Mouse (Mus musculus) erythroblast, embryonic 14.5 days (primary cell): Measurements from ENCODE around the gene Synpo2. TPM values are rescaled to one million over a fixed set of nuclear protein-coding genes. Genes with fewer than 3 reads are reported as not detected.

Source experiments
- H3K27me3 ChIP-seq: 2 replicates; pipeline ENCODE4 v1.6.1; 2012; ENCODE audit warnings: inconsistent platforms; ENCODE audit not compliant: control insufficient read depth
- H3K36me3 ChIP-seq: 2 replicates; pipeline ENCODE4 v1.6.1; 2012; ENCODE audit warnings: mild to moderate bottlenecking, inconsistent platforms; ENCODE audit not compliant: control insufficient read depth
- H3K4me1 ChIP-seq: 2 replicates; pipeline ENCODE4 v1.6.1; 2012; ENCODE audit warnings: inconsistent platforms; ENCODE audit not compliant: control insufficient read depth
- H3K4me3 ChIP-seq: replicated peaks from 2 replicates; pipeline ENCODE3; 2012; ENCODE audit warnings: moderate library complexity, mild to moderate bottlenecking, inconsistent platforms
- H3K9me3 ChIP-seq: 2 replicates; pipeline ENCODE4 v1.6.1; 2012; ENCODE audit warnings: low read length, inconsistent platforms, mixed read lengths; ENCODE audit not compliant: control insufficient read depth
- GATA1 ChIP-seq: IDR thresholded peaks from 2 replicates; pipeline ENCODE4 v1.6.1; 2012; ENCODE audit warnings: low read length, inconsistent platforms, mixed read lengths
- TAL1 ChIP-seq: IDR thresholded peaks from 3 replicates; pipeline ENCODE4 v1.6.1; 2012; ENCODE audit warnings: low read length, inconsistent platforms, mixed read lengths
- polyA plus RNA-seq: library from polyadenylated mRNA; stranded (reverse); fragments of >175 nt; gene quantifications from 2 replicates; pipeline ENCODE4 v1.2.3, GENCODE M21; 2012

The Synpo2 gene
- polyA plus RNA-seq, 1 experiment = not detected

DNA sequence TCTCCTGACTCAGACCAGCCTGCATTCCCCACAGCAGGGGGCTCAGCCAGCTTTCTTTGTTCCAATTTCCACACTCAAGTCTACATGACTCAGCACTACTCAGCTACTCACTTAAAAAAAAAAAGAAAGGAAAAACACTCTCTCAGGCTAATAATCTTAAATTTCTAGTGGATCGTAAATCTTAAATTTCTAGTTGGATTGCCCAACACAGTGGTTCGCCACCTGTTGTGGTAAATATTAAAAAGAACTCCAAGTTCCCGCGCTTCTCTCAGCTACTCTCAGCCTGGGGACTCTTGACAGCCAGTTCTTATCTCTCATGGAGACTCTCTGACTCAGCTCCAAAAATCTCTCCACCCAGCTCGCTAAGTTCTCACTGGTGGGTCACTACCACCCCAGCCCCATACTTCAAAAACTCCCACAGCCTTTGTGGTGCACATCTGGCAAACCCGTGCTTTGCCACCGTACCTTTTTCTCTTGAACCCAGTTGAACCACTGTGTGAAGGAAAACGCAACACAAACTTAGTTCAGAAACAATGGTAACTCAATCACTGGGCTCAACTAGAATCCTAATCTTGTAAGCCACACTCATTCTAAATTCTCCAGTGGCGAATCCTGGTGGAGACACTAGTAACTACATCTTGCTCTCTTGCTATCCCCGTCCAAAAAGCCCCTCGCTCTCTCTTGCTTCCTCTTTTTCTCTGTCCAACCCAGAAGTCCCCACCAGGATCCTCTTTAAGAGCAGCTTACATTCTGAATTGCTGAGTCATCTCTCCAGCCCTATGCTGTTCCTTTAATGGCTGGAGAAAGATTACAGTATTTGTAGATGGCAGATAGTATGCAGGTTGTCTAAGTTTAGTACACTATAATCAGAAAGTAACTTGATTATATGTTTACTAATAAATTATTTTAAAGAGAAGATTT, 20.5 kb upstream of the Synpo2 start:
- Histone ChIP-seq H3K4me1 (peaks cover 6% of the 10 kb centered on the region), H3K36me3 (no peaks in the 10 kb centered on the region), H3K4me3 (no peak overlapping the region), H3K27me3 (no peaks in the 10 kb centered on the region), H3K9me3 (no peaks in the 10 kb centered on the region)
- no peak for TF ChIP-seq GATA1
- TF ChIP-seq TAL1 = no peak

DNA sequence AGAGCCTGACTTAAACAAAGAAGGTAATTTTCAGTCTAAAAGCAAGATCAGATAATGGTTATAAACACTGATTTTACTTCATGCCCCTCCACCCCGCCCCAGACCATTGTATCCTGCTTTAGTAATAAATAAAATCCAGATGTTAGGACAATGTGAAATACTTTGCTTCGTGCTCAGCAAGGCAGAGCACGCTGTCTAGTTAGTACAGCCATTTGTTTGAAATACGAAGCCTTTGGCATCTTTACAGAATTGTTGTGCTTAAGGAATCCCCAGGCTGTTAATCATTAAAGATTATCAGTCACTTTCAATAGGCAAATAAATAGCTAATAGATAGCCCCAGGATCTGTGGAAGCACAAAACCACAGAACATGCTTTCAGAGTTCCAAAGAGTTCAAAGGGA, 9.7 kb upstream of the Synpo2 start:
- H3K9me3 ChIP-seq = no peaks in the 10 kb centered on the region
- H3K4me1 ChIP-seq = no peaks in the 10 kb centered on the region
- TF ChIP-seq TAL1 (no peak), GATA1 (no peak)
- H3K36me3 ChIP-seq = no peaks in the 10 kb centered on the region
- H3K27me3 ChIP-seq = no peaks in the 10 kb centered on the region
- no peak overlapping the region for H3K4me3 ChIP-seq

DNA sequence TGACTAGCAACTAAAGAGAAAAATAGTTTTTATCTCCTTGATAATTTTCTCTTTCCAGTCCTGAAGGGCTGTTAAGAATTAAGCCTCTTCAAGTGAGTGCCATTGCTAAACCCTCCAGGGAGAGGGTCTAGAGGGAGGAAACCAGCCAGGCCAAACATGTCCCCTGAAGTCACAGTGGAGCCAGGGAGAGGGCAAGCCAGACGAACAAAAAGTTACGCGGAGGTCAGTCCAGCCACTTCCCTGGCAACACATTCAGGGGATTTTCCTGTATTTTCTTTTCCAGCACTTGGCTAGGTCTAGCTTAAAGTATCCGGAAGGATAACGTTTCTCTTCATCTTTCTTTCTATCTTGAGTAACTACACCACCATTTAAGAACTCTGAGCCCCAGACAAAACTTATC, 8.4 kb upstream of the Synpo2 start:
- Histone ChIP-seq H3K36me3 (no peaks in the 10 kb centered on the region), H3K4me1 (no peaks in the 10 kb centered on the region), H3K4me3 (no peak overlapping the region), H3K9me3 (no peaks in the 10 kb centered on the region), H3K27me3 (no peaks in the 10 kb centered on the region)
- TF ChIP-seq TAL1 = no peak
- TF ChIP-seq GATA1 = no peak

DNA sequence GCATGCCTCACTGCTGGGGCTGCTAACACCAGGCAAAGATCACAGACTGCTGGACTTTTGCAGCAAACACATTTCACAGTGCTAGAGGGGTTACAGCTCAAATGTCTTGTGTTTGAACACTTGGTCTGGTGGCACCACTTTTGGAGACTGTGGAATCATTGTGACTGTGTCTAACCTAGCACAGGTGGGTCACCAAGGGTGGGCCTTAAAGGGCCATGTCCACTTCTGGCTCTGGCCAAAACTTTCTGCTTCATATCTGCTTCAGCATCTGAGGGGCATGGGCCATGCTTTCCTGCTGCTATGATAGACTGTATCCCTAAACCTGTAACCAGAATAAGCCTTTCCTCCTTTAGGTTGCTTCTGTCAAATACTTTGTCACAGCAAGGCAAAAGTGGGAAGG, 1.5 kb upstream of the Synpo2 start:
- Histone ChIP-seq H3K27me3 (peaks cover 21% of the 10 kb centered on the region), H3K9me3 (no peaks in the 10 kb centered on the region), H3K36me3 (no peaks in the 10 kb centered on the region), H3K4me3 (no peak overlapping the region), H3K4me1 (no peaks in the 10 kb centered on the region)
- TF ChIP-seq GATA1 (no peak), TAL1 (no peak)

DNA sequence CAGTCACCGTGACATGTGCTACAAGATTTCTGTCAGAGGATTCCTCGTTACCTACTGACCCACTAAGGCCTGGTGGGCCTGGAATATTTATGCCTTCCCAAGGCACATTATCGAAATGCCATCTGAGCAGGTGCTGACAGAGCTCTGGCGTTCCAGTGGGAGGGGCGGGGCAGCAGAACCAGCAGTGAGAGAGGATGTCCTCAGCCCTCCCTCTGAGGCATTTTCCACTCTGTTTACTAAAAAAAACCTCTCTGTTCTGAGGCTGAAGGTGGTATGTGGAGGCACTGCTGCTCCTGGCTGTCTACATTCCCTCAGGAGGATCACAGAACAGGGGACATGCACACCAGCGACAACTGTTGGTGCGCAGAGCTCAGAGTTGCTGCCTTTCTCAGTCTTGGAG, 1.1 kb upstream of the Synpo2 start:
- H3K4me1 ChIP-seq = no peaks in the 10 kb centered on the region
- TF ChIP-seq GATA1 (no peak), TAL1 (no peak)
- H3K9me3 ChIP-seq = no peaks in the 10 kb centered on the region
- no peak overlapping the region for H3K4me3 ChIP-seq
- peaks cover 21% of the 10 kb centered on the region for H3K27me3 ChIP-seq
- H3K36me3 ChIP-seq = no peaks in the 10 kb centered on the region

DNA sequence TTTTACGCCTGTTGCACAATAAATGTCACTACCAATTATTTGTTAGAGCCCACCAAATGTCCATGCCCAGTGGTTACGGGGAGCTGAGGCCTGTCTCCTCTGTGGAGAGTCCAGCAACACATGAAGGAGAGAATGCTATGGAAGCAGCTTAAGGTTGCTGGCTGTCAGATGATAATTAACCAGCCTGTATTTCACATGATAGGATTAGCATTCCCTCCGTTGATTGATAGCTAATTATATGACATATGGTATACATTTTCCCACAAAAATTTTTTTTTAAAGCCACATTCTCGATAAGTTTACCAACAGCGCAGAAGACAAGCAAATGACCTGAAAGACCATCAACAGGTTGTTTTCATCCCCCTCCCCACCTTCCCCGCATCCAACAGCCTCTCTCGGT, 454 bp downstream of the Synpo2 start:
- H3K27me3 ChIP-seq = peaks cover 21% of the 10 kb centered on the region
- H3K4me1 ChIP-seq = no peaks in the 10 kb centered on the region
- H3K36me3 ChIP-seq = no peaks in the 10 kb centered on the region
- no peaks in the 10 kb centered on the region for H3K9me3 ChIP-seq
- no peak for TF ChIP-seq GATA1
- no peak for TF ChIP-seq TAL1
- H3K4me3 ChIP-seq = no peak overlapping the region

DNA sequence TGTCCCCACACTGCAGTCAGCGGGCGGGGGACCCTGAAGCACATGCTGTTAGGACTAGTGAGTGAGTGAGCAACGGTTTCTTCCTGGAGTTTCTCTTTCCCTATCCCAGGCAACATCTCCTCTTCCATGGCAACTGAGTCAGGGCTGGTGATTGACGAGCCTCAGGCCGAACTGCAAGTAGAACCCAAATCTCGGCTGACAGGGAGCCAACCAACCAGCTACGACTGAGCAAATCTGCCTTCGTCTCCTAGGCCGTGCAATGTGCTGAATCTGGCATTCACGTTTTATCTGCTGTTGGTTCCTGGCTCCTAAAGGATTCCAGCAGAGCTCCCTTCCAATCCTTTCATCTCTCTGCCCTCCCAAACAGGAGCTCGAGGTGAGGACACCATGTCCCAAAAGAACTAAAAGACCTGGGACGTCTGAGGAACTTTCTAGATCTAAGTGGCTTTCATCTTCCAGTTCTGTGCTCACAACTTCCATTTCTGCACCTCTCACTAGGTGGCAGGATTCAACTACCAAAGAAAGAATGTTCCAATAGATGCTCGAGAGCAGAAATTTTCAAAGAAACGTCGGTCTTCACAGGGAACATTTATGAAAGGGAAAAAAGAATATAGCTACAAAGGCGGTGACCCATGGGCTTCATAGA, 1.6 kb downstream of the Synpo2 start:
- no peak for TF ChIP-seq TAL1
- no peak for TF ChIP-seq GATA1
- H3K9me3 ChIP-seq = no peaks in the 10 kb centered on the region
- H3K36me3 ChIP-seq = no peaks in the 10 kb centered on the region

DNA sequence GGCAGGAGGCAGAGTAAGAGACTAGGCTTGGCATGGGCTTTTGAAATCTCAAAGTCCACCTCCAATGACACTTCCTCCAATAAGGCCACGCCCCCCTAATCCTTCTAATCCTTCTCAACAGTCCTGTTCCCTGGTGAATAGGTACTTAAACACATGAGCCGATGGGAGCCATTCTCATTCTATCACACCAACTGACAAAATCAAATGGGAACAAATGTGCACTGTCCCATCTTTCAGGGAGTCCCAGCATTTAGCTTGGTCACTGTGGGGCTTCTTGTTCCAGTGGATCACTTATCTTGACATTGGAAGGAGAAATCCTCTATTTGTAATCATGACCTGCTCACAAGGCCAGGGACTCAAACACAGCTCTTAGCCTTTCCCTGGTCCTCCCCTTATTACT, 4.3 kb downstream of the Synpo2 start:
- Histone ChIP-seq H3K27me3 (peaks cover 12% of the 10 kb centered on the region), H3K4me1 (no peaks in the 10 kb centered on the region), H3K4me3 (no peak overlapping the region), H3K9me3 (no peaks in the 10 kb centered on the region), H3K36me3 (no peaks in the 10 kb centered on the region)
- no peak for TF ChIP-seq TAL1
- no peak for TF ChIP-seq GATA1

More for the DNA sequence above, 1.6 kb downstream of the Synpo2 start:
- H3K4me3 ChIP-seq = no peak overlapping the region
- no peaks in the 10 kb centered on the region for H3K4me1 ChIP-seq
- peaks cover 21% of the 10 kb centered on the region for H3K27me3 ChIP-seq

DNA sequence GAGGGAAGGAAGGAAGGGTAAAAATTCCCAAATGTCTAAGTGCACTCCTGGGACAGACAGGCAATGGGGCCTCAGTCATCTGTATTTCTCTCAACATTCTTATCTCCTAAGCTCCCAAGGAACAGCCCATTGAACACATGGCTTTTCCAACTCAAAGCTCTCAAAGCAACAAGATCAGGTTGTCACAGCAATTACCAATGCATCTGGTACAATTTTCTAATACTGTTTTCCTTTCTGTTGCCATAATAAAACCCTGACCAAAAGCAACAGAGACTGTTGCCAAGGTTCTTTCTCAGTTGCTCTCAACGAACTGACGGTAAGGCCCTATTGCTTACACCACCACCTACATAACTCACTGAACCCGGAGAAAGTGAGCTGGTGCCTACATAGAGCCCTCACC, 8.7 kb downstream of the Synpo2 start:
- no peaks in the 10 kb centered on the region for H3K36me3 ChIP-seq
- no peaks in the 10 kb centered on the region for H3K27me3 ChIP-seq
- no peak overlapping the region for H3K4me3 ChIP-seq
- no peaks in the 10 kb centered on the region for H3K9me3 ChIP-seq
- no peak for TF ChIP-seq TAL1
- no peak for TF ChIP-seq GATA1
- no peaks in the 10 kb centered on the region for H3K4me1 ChIP-seq
